Mouse (Mus musculus) intestine, embryonic 15.5 days (tissue): ENCODE results near the gene Lrrc4c. TPM values are rescaled to one million over a fixed set of nuclear protein-coding genes. Genes with fewer than 3 reads are reported as not detected.

Experiments used
- ATAC-seq: fragments of 200-750 bp; cut with Nextera tagmentation; 2 replicates; pipeline ENCODE4 v1.8.0; 2017; ENCODE audit warnings: moderate TSS enrichment, moderate library complexity
- H3K27ac ChIP-seq: fragments of 300-500 bp; sonication (generic); 2 replicates; pipeline ENCODE4 v1.5.1; 2015; ENCODE audit warnings: mild to moderate bottlenecking, inconsistent platforms
- H3K27me3 ChIP-seq: fragments of 300-500 bp; sonication (generic); replicated peaks from 2 replicates; pipeline ENCODE4 v1.6.1; 2015; ENCODE audit warnings: inconsistent platforms
- H3K36me3 ChIP-seq: fragments of 300-500 bp; sonication (generic); 2 replicates; pipeline ENCODE4 v1.6.1; 2015; ENCODE audit warnings: inconsistent platforms
- H3K4me1 ChIP-seq: fragments of 300-500 bp; sonication (generic); replicated peaks from 2 replicates; pipeline ENCODE4 v1.6.1; 2015; ENCODE audit warnings: inconsistent platforms
- H3K4me2 ChIP-seq: fragments of 300-500 bp; sonication (generic); replicated peaks from 2 replicates; pipeline ENCODE4 v1.6.1; 2015; ENCODE audit warnings: mild to moderate bottlenecking, inconsistent platforms
- H3K4me3 ChIP-seq: fragments of 300-500 bp; sonication (generic); replicated peaks from 2 replicates; pipeline ENCODE4 v1.5.1; 2015; ENCODE audit warnings: inconsistent platforms
- H3K9ac ChIP-seq: fragments of 300-500 bp; sonication (generic); 2 replicates; pipeline ENCODE4 v1.6.1; 2015; ENCODE audit warnings: inconsistent platforms
- H3K9me3 ChIP-seq: fragments of 300-500 bp; sonication (generic); 2 replicates; pipeline ENCODE4 v1.6.1; 2016; ENCODE audit warnings: inconsistent platforms
- WGBS: fragments of 180-500 bp; shearing (Covaris S2); methylation state at CpG from one replicate; pipeline ENCODE4 v1.1.7; 2015; 5-methylcytosine and 5-hydroxymethylcytosine counted together
- polyA plus RNA-seq: library from polyadenylated mRNA; unstranded; fragments of >200 nt; fragmentation: Nextera tagmentation; extraction: Ambion mirVana; gene quantifications from 2 replicates; pipeline ENCODE4 v1.2.1, GENCODE M21; 2015

Gene Lrrc4c
- polyA plus RNA-seq, 1 experiment from 2014 or later: 3.2 TPM

GRCm38 (mm10) chr2:96723395-96723794 is 405.4 kb downstream of the Lrrc4c start:
- no peaks in the 10 kb centered on the region for H3K4me1 ChIP-seq
- no peak for ATAC-seq
- H3K9ac ChIP-seq: no peak overlapping the region
- H3K4me3 ChIP-seq: no peak overlapping the region
- H3K4me2 ChIP-seq: no peak overlapping the region
- H3K27ac ChIP-seq: no peak overlapping the region
- H3K36me3 ChIP-seq: no peaks in the 10 kb centered on the region
- no peaks in the 10 kb centered on the region for H3K27me3 ChIP-seq
- H3K9me3 ChIP-seq: no peaks in the 10 kb centered on the region

GRCm38 (mm10) chr2:96736081-96736480 is 418.1 kb downstream of the Lrrc4c start:
- H3K4me3 ChIP-seq: no peak overlapping the region
- H3K9ac ChIP-seq: no peak overlapping the region
- H3K9me3 ChIP-seq: no peaks in the 10 kb centered on the region
- ATAC-seq: no peak
- no peak overlapping the region for H3K4me2 ChIP-seq
- no peaks in the 10 kb centered on the region for H3K27me3 ChIP-seq
- no peaks in the 10 kb centered on the region for H3K36me3 ChIP-seq
- H3K27ac ChIP-seq: no peak overlapping the region
- no peaks in the 10 kb centered on the region for H3K4me1 ChIP-seq

- H3K27ac ChIP-seq: no peak overlapping the region
- no peak for ATAC-seq
- no peaks in the 10 kb centered on the region for H3K4me1 ChIP-seq
- H3K36me3 ChIP-seq: no peaks in the 10 kb centered on the region
- no peak overlapping the region for H3K9ac ChIP-seq
- H3K27me3 ChIP-seq: no peaks in the 10 kb centered on the region
- H3K9me3 ChIP-seq: no peaks in the 10 kb centered on the region
- no peak overlapping the region for H3K4me3 ChIP-seq
- no peak overlapping the region for H3K4me2 ChIP-seq
Observed at GRCm38 (mm10) chr2:96755066-96755465, 437.1 kb downstream of the Lrrc4c start.

GRCm38 (mm10) chr2:96757701-96758100 is 439.7 kb downstream of the Lrrc4c start:
- no peaks in the 10 kb centered on the region for H3K36me3 ChIP-seq
- H3K4me3 ChIP-seq: no peak overlapping the region
- no peaks in the 10 kb centered on the region for H3K27me3 ChIP-seq
- H3K9me3 ChIP-seq: no peaks in the 10 kb centered on the region
- WGBS: 51% methylated on average over 1 of the region's 1 CpGs
- no peak overlapping the region for H3K27ac ChIP-seq
- no peak overlapping the region for H3K4me2 ChIP-seq
- H3K4me1 ChIP-seq: no peaks in the 10 kb centered on the region
- no peak for ATAC-seq
- H3K9ac ChIP-seq: no peak overlapping the region

DNA sequence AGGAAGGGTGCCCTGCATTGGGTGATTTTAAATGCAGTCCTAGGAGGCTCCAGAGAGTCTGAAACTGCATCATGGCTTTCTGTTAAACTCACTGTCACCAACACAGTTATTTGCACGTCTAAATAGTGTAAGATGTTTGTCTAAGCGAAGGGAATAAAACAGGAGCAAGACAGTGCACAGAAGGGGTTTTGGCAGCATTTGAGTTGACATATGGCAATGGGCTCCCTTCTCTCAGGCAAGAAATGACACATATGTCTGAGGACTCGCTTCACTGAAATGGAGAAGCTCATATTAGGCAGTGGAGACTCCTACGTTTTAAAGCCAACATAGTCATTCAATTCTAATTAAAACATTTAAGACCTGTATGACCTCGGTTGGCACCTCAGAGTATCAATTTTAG is 445.6 kb downstream of the Lrrc4c start:
- Histone ChIP-seq H3K36me3 (no peaks in the 10 kb centered on the region), H3K9me3 (no peaks in the 10 kb centered on the region), H3K4me2 (no peak overlapping the region), H3K4me1 (no peaks in the 10 kb centered on the region), H3K4me3 (no peak overlapping the region), H3K27ac (no peak overlapping the region), H3K27me3 (no peaks in the 10 kb centered on the region), H3K9ac (no peak overlapping the region)
- 60% methylated on average over 5 of the region's 5 CpGs for WGBS
- no peak for ATAC-seq

GRCm38 (mm10) chr2:96775376-96775775 is 457.4 kb downstream of the Lrrc4c start:
- ATAC-seq: no peak
- Histone ChIP-seq H3K9me3 (no peaks in the 10 kb centered on the region), H3K27ac (no peak overlapping the region), H3K9ac (no peak overlapping the region), H3K36me3 (no peaks in the 10 kb centered on the region), H3K4me2 (no peak overlapping the region), H3K27me3 (no peaks in the 10 kb centered on the region), H3K4me3 (no peak overlapping the region), H3K4me1 (no peaks in the 10 kb centered on the region)

DNA sequence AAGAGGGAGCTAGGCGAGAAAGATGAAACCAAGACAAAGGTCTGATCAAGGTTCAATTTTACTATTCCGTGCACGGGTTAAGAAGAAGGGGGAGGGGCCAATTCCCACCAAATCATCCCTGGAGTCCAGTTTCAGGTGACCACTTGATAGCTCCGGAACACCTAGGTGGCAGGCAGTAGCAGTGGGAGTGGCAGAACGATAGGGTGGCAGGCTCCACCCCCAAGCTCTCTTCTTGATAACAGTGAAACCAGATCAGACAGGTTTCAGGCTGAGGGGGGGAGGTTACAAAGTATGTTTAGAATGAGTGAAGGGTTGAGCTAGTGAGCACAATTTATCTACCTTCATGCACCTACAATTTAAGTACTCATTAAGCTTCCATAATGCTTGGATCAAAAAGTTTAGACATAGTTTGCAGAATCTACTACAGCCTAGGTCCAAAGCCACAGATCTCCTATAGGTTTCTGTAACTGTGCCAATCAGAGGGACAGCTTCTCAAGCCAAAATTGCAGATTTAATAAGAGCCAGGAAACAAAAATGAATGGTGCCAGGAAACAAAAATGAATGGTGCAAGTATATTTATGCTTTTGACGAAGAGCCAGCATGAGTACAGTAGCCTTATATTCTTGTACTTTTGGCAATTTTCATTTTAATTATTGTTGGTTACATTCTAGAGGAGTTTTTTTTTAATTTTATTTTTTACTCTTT is 478.9 kb downstream of the Lrrc4c start:
- no peak overlapping the region for H3K27ac ChIP-seq
- H3K9ac ChIP-seq: no peak overlapping the region
- 36% methylated on average over 6 of the region's 6 CpGs for WGBS
- H3K4me1 ChIP-seq: no peaks in the 10 kb centered on the region
- H3K9me3 ChIP-seq: no peaks in the 10 kb centered on the region
- H3K4me2 ChIP-seq: no peak overlapping the region
- H3K27me3 ChIP-seq: no peaks in the 10 kb centered on the region
- peak; percentile 74 for ATAC-seq
- no peaks in the 10 kb centered on the region for H3K36me3 ChIP-seq
- no peak overlapping the region for H3K4me3 ChIP-seq

DNA sequence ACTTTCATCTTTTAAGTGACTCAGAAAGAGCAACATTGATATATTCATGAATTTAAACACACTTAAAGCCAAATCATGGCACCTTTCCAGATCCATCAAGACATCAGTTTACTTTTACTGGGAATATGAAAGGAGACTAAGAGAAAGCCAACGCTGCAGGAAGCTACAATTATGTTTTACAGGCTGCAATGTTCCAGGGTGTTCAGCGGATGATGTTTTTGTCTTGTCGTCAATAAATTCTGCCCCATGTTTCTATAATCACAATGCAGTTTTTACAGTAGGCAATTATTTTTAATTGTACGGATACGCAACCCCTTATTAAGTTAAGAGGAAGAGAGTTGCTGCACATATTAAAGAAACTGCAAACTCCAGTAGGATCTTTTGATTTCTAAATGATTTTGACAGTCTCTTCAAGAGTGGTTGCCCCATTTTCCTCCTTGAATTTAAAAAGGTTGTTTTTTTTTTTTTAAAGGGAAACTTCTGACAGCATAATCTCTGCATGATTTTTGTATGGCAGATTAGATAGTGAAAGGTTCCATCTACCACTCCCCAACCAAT is 532.9 kb downstream of the Lrrc4c start:
- 79% methylated on average over 5 of the region's 5 CpGs for WGBS
- Histone ChIP-seq H3K4me2 (no peak overlapping the region), H3K9ac (no peak overlapping the region), H3K27ac (no peak overlapping the region), H3K9me3 (no peaks in the 10 kb centered on the region), H3K4me3 (no peak overlapping the region), H3K36me3 (no peaks in the 10 kb centered on the region), H3K4me1 (no peaks in the 10 kb centered on the region), H3K27me3 (no peaks in the 10 kb centered on the region)
- ATAC-seq: no peak

GRCm38 (mm10) chr2:96853797-96854196 is 535.8 kb downstream of the Lrrc4c start:
- H3K9me3 ChIP-seq: no peaks in the 10 kb centered on the region
- H3K36me3 ChIP-seq: no peaks in the 10 kb centered on the region
- H3K27ac ChIP-seq: no peak overlapping the region
- no peaks in the 10 kb centered on the region for H3K27me3 ChIP-seq
- H3K4me1 ChIP-seq: no peaks in the 10 kb centered on the region
- H3K9ac ChIP-seq: no peak overlapping the region
- WGBS: 91% methylated on average over 1 of the region's 1 CpGs
- H3K4me2 ChIP-seq: no peak overlapping the region
- no peak for ATAC-seq
- no peak overlapping the region for H3K4me3 ChIP-seq

DNA sequence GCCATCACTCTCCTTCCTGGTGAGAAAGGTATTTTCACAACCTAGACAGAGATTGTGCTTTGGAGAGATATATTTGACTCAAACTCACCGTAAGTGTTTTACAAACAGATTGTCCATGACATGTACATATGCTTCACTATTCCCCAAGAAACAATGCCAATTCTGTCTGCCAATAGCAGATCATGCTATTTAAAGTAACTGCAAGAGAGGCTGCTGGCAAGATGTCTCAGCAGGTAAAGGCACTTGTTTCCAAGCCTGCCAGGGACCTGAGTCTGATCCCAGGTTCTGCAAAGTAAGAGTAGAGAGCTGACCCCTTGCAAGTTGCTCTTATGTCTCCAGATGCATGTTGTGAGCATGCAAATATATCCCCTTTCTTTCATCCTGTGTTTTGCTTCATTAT is 558.1 kb downstream of the Lrrc4c start:
- H3K4me1 ChIP-seq: no peaks in the 10 kb centered on the region
- H3K4me3 ChIP-seq: no peak overlapping the region
- H3K4me2 ChIP-seq: no peak overlapping the region
- no peak for ATAC-seq
- no peak overlapping the region for H3K9ac ChIP-seq
- 95% methylated on average over 1 of the region's 1 CpGs for WGBS
- no peaks in the 10 kb centered on the region for H3K9me3 ChIP-seq
- H3K36me3 ChIP-seq: no peaks in the 10 kb centered on the region
- no peaks in the 10 kb centered on the region for H3K27me3 ChIP-seq
- no peak overlapping the region for H3K27ac ChIP-seq

DNA sequence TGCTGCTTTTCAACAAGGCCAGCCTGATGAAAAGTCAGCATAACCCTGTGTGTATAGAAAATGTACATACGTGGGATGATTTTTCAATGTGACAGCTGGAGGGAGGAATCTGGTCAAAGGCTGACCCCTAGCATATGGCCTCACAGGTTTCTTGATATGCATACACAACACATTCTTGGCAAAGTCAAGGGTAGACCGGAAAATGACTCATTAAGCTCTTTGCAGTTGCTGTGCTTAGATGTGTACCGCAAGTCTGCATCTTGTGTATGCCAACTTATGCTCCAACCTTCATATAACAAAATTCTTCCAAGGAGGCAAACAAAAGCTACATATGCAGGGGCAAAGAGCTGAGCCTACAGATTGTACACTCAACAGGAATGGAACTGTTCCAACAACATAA is 631.6 kb downstream of the Lrrc4c start:
- Histone ChIP-seq H3K9me3 (no peaks in the 10 kb centered on the region), H3K4me3 (no peak overlapping the region), H3K36me3 (no peaks in the 10 kb centered on the region), H3K27ac (no peak overlapping the region), H3K9ac (no peak overlapping the region), H3K4me1 (no peaks in the 10 kb centered on the region), H3K4me2 (no peak overlapping the region), H3K27me3 (no peaks in the 10 kb centered on the region)
- no peak for ATAC-seq
- 77% methylated on average over 3 of the region's 3 CpGs for WGBS

DNA sequence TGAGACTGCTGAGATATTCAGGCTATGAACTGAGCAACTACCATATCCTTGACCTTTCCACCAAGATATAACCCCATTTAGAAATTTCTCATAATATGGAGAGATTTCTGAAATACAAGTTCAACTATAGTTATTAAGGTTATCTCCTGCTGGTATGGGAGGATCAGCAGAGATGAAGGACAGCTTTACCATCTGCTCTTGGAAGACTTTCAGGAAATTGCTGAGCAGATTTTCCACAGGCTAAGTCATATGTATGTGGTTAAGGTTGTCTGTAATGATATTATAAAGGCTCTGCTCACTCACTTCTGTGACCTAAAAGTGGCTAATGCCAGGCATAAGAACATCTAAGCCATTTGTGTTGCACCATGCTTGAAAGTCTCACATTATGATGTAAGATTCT is 681.6 kb downstream of the Lrrc4c start:
- no peak overlapping the region for H3K27ac ChIP-seq
- H3K9me3 ChIP-seq: no peaks in the 10 kb centered on the region
- no peak for ATAC-seq
- H3K4me2 ChIP-seq: no peak overlapping the region
- no peaks in the 10 kb centered on the region for H3K36me3 ChIP-seq
- H3K9ac ChIP-seq: no peak overlapping the region
- H3K27me3 ChIP-seq: no peaks in the 10 kb centered on the region
- H3K4me1 ChIP-seq: no peaks in the 10 kb centered on the region
- H3K4me3 ChIP-seq: no peak overlapping the region

DNA sequence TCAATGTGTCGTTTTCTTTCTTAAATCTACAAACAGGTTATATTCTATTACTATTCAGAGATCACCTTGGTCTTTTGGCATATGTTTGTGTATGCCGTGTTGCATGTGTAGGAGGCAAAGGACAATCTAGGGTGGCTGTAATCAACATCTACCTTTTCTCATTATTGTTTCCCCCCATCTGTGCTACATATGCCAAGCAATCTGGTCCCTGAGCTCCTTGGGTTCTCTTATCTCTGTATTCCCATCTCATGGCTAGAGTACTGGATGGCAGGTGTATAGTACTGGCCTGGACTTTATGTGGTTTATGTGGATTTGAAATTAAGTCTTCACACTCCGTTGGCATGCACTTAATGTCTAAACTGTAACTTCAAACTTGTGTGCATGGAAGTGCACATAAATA is 700.4 kb downstream of the Lrrc4c start:
- Histone ChIP-seq H3K27me3 (no peaks in the 10 kb centered on the region), H3K9ac (no peak overlapping the region), H3K4me1 (no peaks in the 10 kb centered on the region), H3K4me2 (no peak overlapping the region), H3K4me3 (no peak overlapping the region), H3K27ac (no peak overlapping the region), H3K9me3 (no peaks in the 10 kb centered on the region), H3K36me3 (no peaks in the 10 kb centered on the region)
- ATAC-seq: no peak
- 77% methylated on average over 3 of the region's 3 CpGs for WGBS
